ENCODE assay signal across 8 mouse cellular contexts in genomic region chr3:146564268-146565064, GRCm38 (mm10). TPM values are rescaled to one million over a fixed set of nuclear protein-coding genes. Genes with fewer than 3 reads are reported as not detected.
DNase-seq lines count a peak whose midpoint lies in the region; ATAC-seq and TF ChIP-seq lines count a peak whose summit lies in the region.

No protein-coding gene starts in this region.

- TF ChIP-seq CTCF in liver, postnatal 0 days (IDR thresholded peaks at IDR 0.05; ENCODE audit: low read depth) = peak; percentile 81

- no peaks in the 10 kb centered on the region for H3K27me3 ChIP-seq in liver, postnatal 0 days (ENCODE audit: insufficient read depth, low read length)

- H3K27ac ChIP-seq in liver, postnatal 0 days (ENCODE audit: low read depth) = no peak overlapping the region

- no peak for TF ChIP-seq EP300 in liver, postnatal 0 days (IDR thresholded peaks at IDR 0.05; ENCODE audit: low read depth)

- peaks cover 5% of the 10 kb centered on the region; the same call in 1 of the 2 replicates for H3K4me1 ChIP-seq in liver, postnatal 0 days (ENCODE audit: insufficient read depth)

- 43% methylated on average over 14 of the region's 14 CpGs for WGBS in liver, postnatal 0 days (ENCODE audit: insufficient replicate concordance)

- H3K4me2 ChIP-seq in liver, postnatal 0 days (ENCODE audit: low read depth, low read length) = peak overlapping the region; percentile 37; the same call in 1 of the 2 replicates

- no peaks in the 10 kb centered on the region for H3K36me3 ChIP-seq in liver, postnatal 0 days (replicated peaks; ENCODE audit: insufficient read depth, low read length)

- H3K4me3 ChIP-seq in liver, postnatal 0 days (ENCODE audit: low read depth, low read length) = no peak overlapping the region

- H3K9ac ChIP-seq in liver, postnatal 0 days (replicated peaks) = no peak overlapping the region

- H3K9me3 ChIP-seq in liver, postnatal 0 days (ENCODE audit: low read length) = no peaks in the 10 kb centered on the region

- ATAC-seq in granulocyte monocyte progenitor cell, adult 5-6 weeks (replicated peaks; ENCODE audit: poor library complexity, severe bottlenecking) = peak; percentile 61
- no peak for ATAC-seq in liver, postnatal 0 days

- DNase-seq in B cell, adult 2 months = peak; percentile 84 to 86
- peak; percentile 77 to 94 for DNase-seq in adrenal gland, adult (ENCODE audit: inconsistent age in 2 of 2, low spot score in 1 of 2)
- DNase-seq in embryo, embryonic 11 days = peak; percentile 88
- peak; percentile 77 for DNase-seq in kidney, postnatal 14 days
- DNase-seq in liver, postnatal 0 days = peak; percentile 85
- DNase-seq in ovary, postnatal 14 days (ENCODE audit: low spot score) = peak; percentile 72
- peak; percentile 71 for DNase-seq in thymus, postnatal 25 days

RNA-seq across cellular contexts. Expression of gene Uox, which starts 5.8 kb away (rescaled TPM):
- not detected in 2 replicates for total RNA-seq in granulocyte monocyte progenitor cell, adult 5-6 weeks (2014; fragmentation: Nextera tagmentation)
- total RNA-seq in granulocyte monocyte progenitor cell, adult 5-6 weeks (2017) = not detected in 2 replicates
- 213 and 245 TPM in 2 replicates for polyA plus RNA-seq in liver, postnatal 0 days (2015; fragmentation: Nextera tagmentation; extraction: Ambion mirVana)

RNA-seq across cellular contexts. Expression of gene Rpf1, which starts 43.2 kb away (rescaled TPM):
- total RNA-seq in granulocyte monocyte progenitor cell, adult 5-6 weeks (2014; fragmentation: Nextera tagmentation) = 60.8 and 77.7 TPM in 2 replicates
- total RNA-seq in granulocyte monocyte progenitor cell, adult 5-6 weeks (2017) = 90.3 and 93.0 TPM in 2 replicates
- 24.0 and 24.6 TPM in 2 replicates for polyA plus RNA-seq in liver, postnatal 0 days (2015; fragmentation: Nextera tagmentation; extraction: Ambion mirVana)

RNA-seq across cellular contexts. Expression of gene Dnase2b, which starts 50.9 kb away (rescaled TPM):
- not detected in 2 replicates for total RNA-seq in granulocyte monocyte progenitor cell, adult 5-6 weeks (2014; fragmentation: Nextera tagmentation)
- total RNA-seq in granulocyte monocyte progenitor cell, adult 5-6 weeks (2017) = not detected in 2 replicates
- polyA plus RNA-seq in liver, postnatal 0 days (2015; fragmentation: Nextera tagmentation; extraction: Ambion mirVana) = 3.9 and 4.0 TPM in 2 replicates
